Mouse (Mus musculus): ENCODE data around the gene Cmip. TPM values are rescaled to one million over a fixed set of nuclear protein-coding genes. Genes with fewer than 3 reads are reported as not detected.

Gene Cmip
- polyA plus RNA-seq, 1 experiment from 2014 or later, result 112 TPM

GRCm38 (mm10) chr8:117453974-117454373, 197.1 kb downstream of the Cmip start:
- Histone ChIP-seq H3K4me1 (peaks cover 10% of the 10 kb centered on the region; the same call in 1 of the 2 replicates), H3K9me3 (no peaks in the 10 kb centered on the region), H3K4me3 (no peak overlapping the region), H3K4me2 (replicated peaks) (no peak overlapping the region), H3K27me3 (replicated peaks) (no peaks in the 10 kb centered on the region), H3K27ac (no peak overlapping the region), H3K9ac (no peak overlapping the region), H3K36me3 (peaks cover 92% of the 10 kb centered on the region)
- 87% methylated on average over 6 of the region's 6 CpGs for WGBS
- ATAC-seq (ENCODE audit: low FRiP score, low read depth), result no peak

- Histone ChIP-seq H3K9ac (no peak overlapping the region), H3K27ac (no peak overlapping the region), H3K4me2 (replicated peaks) (no peak overlapping the region), H3K9me3 (no peaks in the 10 kb centered on the region), H3K36me3 (peaks cover 87% of the 10 kb centered on the region), H3K4me1 (peaks cover 10% of the 10 kb centered on the region; the same call in 1 of the 2 replicates), H3K4me3 (no peak overlapping the region), H3K27me3 (replicated peaks) (no peaks in the 10 kb centered on the region)
- no peak for ATAC-seq (ENCODE audit: low FRiP score, low read depth)
- 92% methylated on average over 14 of the region's 14 CpGs for WGBS
Observed at GRCm38 (mm10) chr8:117454516-117455116, 197.8 kb downstream of the Cmip start.

GRCm38 (mm10) chr8:117455701-117456100, 198.8 kb downstream of the Cmip start:
- ATAC-seq (ENCODE audit: low FRiP score, low read depth), result no peak
- peaks cover 12% of the 10 kb centered on the region; the same call in 1 of the 2 replicates for H3K4me1 ChIP-seq
- 90% methylated on average over 6 of the region's 6 CpGs for WGBS
- no peak overlapping the region for H3K9ac ChIP-seq
- H3K9me3 ChIP-seq, result no peaks in the 10 kb centered on the region
- H3K27me3 ChIP-seq (replicated peaks), result no peaks in the 10 kb centered on the region
- no peak overlapping the region for H3K4me2 ChIP-seq (replicated peaks)
- peaks cover 82% of the 10 kb centered on the region for H3K36me3 ChIP-seq
- no peak overlapping the region for H3K4me3 ChIP-seq
- H3K27ac ChIP-seq, result no peak overlapping the region

GRCm38 (mm10) chr8:117458440-117458839, 201.6 kb downstream of the Cmip start:
- peaks cover 8% of the 10 kb centered on the region; the same call in 1 of the 2 replicates for H3K4me1 ChIP-seq
- no peaks in the 10 kb centered on the region for H3K27me3 ChIP-seq (replicated peaks)
- peaks cover 55% of the 10 kb centered on the region for H3K36me3 ChIP-seq
- no peak overlapping the region for H3K27ac ChIP-seq
- H3K4me3 ChIP-seq, result no peak overlapping the region
- no peaks in the 10 kb centered on the region for H3K9me3 ChIP-seq
- H3K4me2 ChIP-seq (replicated peaks), result no peak overlapping the region
- H3K9ac ChIP-seq, result no peak overlapping the region
- no peak for ATAC-seq (ENCODE audit: low FRiP score, low read depth)
- 61% methylated on average over 3 of the region's 5 CpGs for WGBS

GRCm38 (mm10) chr8:117462701-117463284, 205.9 kb downstream of the Cmip start:
- Histone ChIP-seq H3K4me3 (no peak overlapping the region), H3K27me3 (replicated peaks) (no peaks in the 10 kb centered on the region), H3K4me2 (replicated peaks) (no peak overlapping the region), H3K9me3 (no peaks in the 10 kb centered on the region), H3K27ac (no peak overlapping the region), H3K9ac (no peak overlapping the region), H3K4me1 (peaks cover 6% of the 10 kb centered on the region; the same call in 1 of the 2 replicates), H3K36me3 (peaks cover 13% of the 10 kb centered on the region; the same call in 1 of the 2 replicates)
- no peak for ATAC-seq (ENCODE audit: low FRiP score, low read depth)
- WGBS, result 59% methylated on average over 11 of the region's 11 CpGs

GRCm38 (mm10) chr8:117464525-117464924, 207.7 kb downstream of the Cmip start:
- ATAC-seq (ENCODE audit: low FRiP score, low read depth), result no peak
- 96% methylated on average over 6 of the region's 6 CpGs for WGBS
- H3K9ac ChIP-seq, result no peak overlapping the region
- H3K4me3 ChIP-seq, result no peak overlapping the region
- H3K9me3 ChIP-seq, result no peaks in the 10 kb centered on the region
- H3K4me1 ChIP-seq, result peaks cover 6% of the 10 kb centered on the region; the same call in 1 of the 2 replicates
- H3K36me3 ChIP-seq, result peaks cover 6% of the 10 kb centered on the region; the same call in 1 of the 2 replicates
- H3K4me2 ChIP-seq (replicated peaks), result no peak overlapping the region
- no peak overlapping the region for H3K27ac ChIP-seq
- no peaks in the 10 kb centered on the region for H3K27me3 ChIP-seq (replicated peaks)

- Histone ChIP-seq H3K9ac (no peak overlapping the region), H3K9me3 (no peaks in the 10 kb centered on the region), H3K27ac (no peak overlapping the region), H3K36me3 (no peaks in the 10 kb centered on the region), H3K4me2 (replicated peaks) (no peak overlapping the region), H3K27me3 (replicated peaks) (no peaks in the 10 kb centered on the region), H3K4me3 (no peak overlapping the region), H3K4me1 (peaks cover 12% of the 10 kb centered on the region)
- WGBS, result 41% methylated on average over 5 of the region's 5 CpGs
- ATAC-seq (ENCODE audit: low FRiP score, low read depth), result peak; percentile 52; the same call in 1 of the 2 replicates
Observed at GRCm38 (mm10) chr8:117465250-117465649, 208.4 kb downstream of the Cmip start.

GRCm38 (mm10) chr8:117467466-117467865, 210.6 kb downstream of the Cmip start:
- Histone ChIP-seq H3K9me3 (no peaks in the 10 kb centered on the region), H3K4me1 (peaks cover 9% of the 10 kb centered on the region), H3K27ac (no peak overlapping the region), H3K9ac (no peak overlapping the region), H3K4me2 (replicated peaks) (no peak overlapping the region), H3K36me3 (no peaks in the 10 kb centered on the region), H3K4me3 (no peak overlapping the region), H3K27me3 (replicated peaks) (no peaks in the 10 kb centered on the region)
- ATAC-seq (ENCODE audit: low FRiP score, low read depth), result no peak
- 89% methylated on average over 10 of the region's 10 CpGs for WGBS

GRCm38 (mm10) chr8:117469431-117470341, 212.8 kb downstream of the Cmip start:
- no peak overlapping the region for H3K9ac ChIP-seq

GRCm38 (mm10) chr8:117470342-117470781, 213.5 kb downstream of the Cmip start:
- Histone ChIP-seq H3K4me3 (no peak overlapping the region), H3K4me1 (peaks cover 9% of the 10 kb centered on the region), H3K4me2 (replicated peaks) (peak overlapping the region; percentile 55), H3K9me3 (no peaks in the 10 kb centered on the region), H3K27me3 (replicated peaks) (no peaks in the 10 kb centered on the region), H3K36me3 (no peaks in the 10 kb centered on the region), H3K9ac (peak overlapping the region; percentile 14; the same call in 1 of the 2 replicates), H3K27ac (peak overlapping the region; percentile 75)
- ATAC-seq (ENCODE audit: low FRiP score, low read depth), result peak; percentile 88
- under 1% methylated on average over 14 of the region's 14 CpGs for WGBS

More at GRCm38 (mm10) chr8:117469431-117470341, 212.8 kb downstream of the Cmip start:
- no peak overlapping the region for H3K4me3 ChIP-seq
- no peaks in the 10 kb centered on the region for H3K36me3 ChIP-seq
- 31% methylated on average over 16 of the region's 16 CpGs for whole genome bisulfite sequencing
- peaks cover 9% of the 10 kb centered on the region for H3K4me1 ChIP-seq
- peak; percentile 60 for ATAC-seq (ENCODE audit: low FRiP score, low read depth)
- H3K4me2 ChIP-seq (replicated peaks), result peak overlapping the region; percentile 55
- H3K27me3 ChIP-seq (replicated peaks), result no peaks in the 10 kb centered on the region
- peak overlapping the region; percentile 75 for H3K27ac ChIP-seq
- H3K9me3 ChIP-seq, result no peaks in the 10 kb centered on the region

- H3K4me3 ChIP-seq, result no peak overlapping the region
- peak overlapping the region; percentile 55; the same call in 1 of the 2 replicates for H3K4me2 ChIP-seq (replicated peaks)
- H3K9me3 ChIP-seq, result no peaks in the 10 kb centered on the region
- no peak overlapping the region for H3K9ac ChIP-seq
- 34% methylated on average over 3 of the region's 3 CpGs for WGBS
- ATAC-seq (ENCODE audit: low FRiP score, low read depth), result 0 out of 2 replicates have a peak, but pooled peaks have one; percentile 12
- H3K36me3 ChIP-seq, result no peaks in the 10 kb centered on the region
- peaks cover 9% of the 10 kb centered on the region for H3K4me1 ChIP-seq
- no peaks in the 10 kb centered on the region for H3K27me3 ChIP-seq (replicated peaks)
- 0 out of 2 replicates have a peak overlapping the region, but pooled peaks have one; percentile 2 for H3K27ac ChIP-seq
Observed at GRCm38 (mm10) chr8:117471174-117471573, 214.3 kb downstream of the Cmip start.

- H3K9me3 ChIP-seq, result no peaks in the 10 kb centered on the region
- H3K9ac ChIP-seq, result no peak overlapping the region
- H3K4me2 ChIP-seq (replicated peaks), result no peak overlapping the region
- no peak overlapping the region for H3K4me3 ChIP-seq
- no peaks in the 10 kb centered on the region for H3K36me3 ChIP-seq
- H3K27me3 ChIP-seq (replicated peaks), result no peaks in the 10 kb centered on the region
- WGBS, result 73% methylated on average over 9 of the region's 9 CpGs
- no peak overlapping the region for H3K27ac ChIP-seq
- ATAC-seq (ENCODE audit: low FRiP score, low read depth), result no peak
- peaks cover 9% of the 10 kb centered on the region for H3K4me1 ChIP-seq
Observed at GRCm38 (mm10) chr8:117471655-117472054, 214.8 kb downstream of the Cmip start.
